Mouse (Mus musculus): Measurements from ENCODE around the gene Tmem262. TPM values are rescaled to one million over a fixed set of nuclear protein-coding genes. Genes with fewer than 3 reads are reported as not detected.

Tmem262 gene
- polyA plus RNA-seq, 1 experiment from 2014 or later: not detected

- Histone ChIP-seq H3K4me2 (peak overlapping the region; percentile 100), H3K4me3 (replicated peaks) (peak overlapping the region; percentile 89), H3K27ac (replicated peaks) (peak overlapping the region; percentile 98), H3K27me3 (no peaks in the 10 kb centered on the region), H3K4me1 (replicated peaks) (peaks cover 68% of the 10 kb centered on the region), H3K36me3 (replicated peaks) (peaks cover 21% of the 10 kb centered on the region), H3K9ac (peak overlapping the region; percentile 91), H3K9me3 (replicated peaks) (no peaks in the 10 kb centered on the region)
- WGBS (ENCODE audit: insufficient replicate concordance): under 1% methylated on average over 44 of the region's 44 CpGs
- peak; percentile 6; the same call in 1 of the 2 replicates for ATAC-seq (ENCODE audit: insufficient read depth)
These were observed 18.1 kb upstream of the Tmem262 start for GRCm38 (mm10) chr19:6061641-6062302.

- Histone ChIP-seq H3K4me1 (replicated peaks) (peaks cover 71% of the 10 kb centered on the region), H3K36me3 (replicated peaks) (peaks cover 21% of the 10 kb centered on the region), H3K4me2 (peak overlapping the region; percentile 100), H3K27me3 (no peaks in the 10 kb centered on the region), H3K4me3 (replicated peaks) (peak overlapping the region; percentile 89), H3K9ac (peak overlapping the region; percentile 91), H3K27ac (replicated peaks) (peak overlapping the region; percentile 98), H3K9me3 (replicated peaks) (no peaks in the 10 kb centered on the region)
- ATAC-seq (ENCODE audit: insufficient read depth): no peak
- WGBS (ENCODE audit: insufficient replicate concordance): 45% methylated on average over 5 of the region's 5 CpGs
These were observed 17.4 kb upstream of the Tmem262 start for GRCm38 (mm10) chr19:6062418-6062817.

GRCm38 (mm10) chr19:6063081-6063480 is 16.8 kb upstream of the Tmem262 start:
- Histone ChIP-seq H3K36me3 (replicated peaks) (peaks cover 21% of the 10 kb centered on the region), H3K9ac (peak overlapping the region; percentile 91), H3K27ac (replicated peaks) (peak overlapping the region; percentile 98), H3K4me2 (peak overlapping the region; percentile 100), H3K4me1 (replicated peaks) (peaks cover 77% of the 10 kb centered on the region), H3K4me3 (replicated peaks) (peak overlapping the region; percentile 89; the same call in 1 of the 2 replicates), H3K9me3 (replicated peaks) (no peaks in the 10 kb centered on the region), H3K27me3 (no peaks in the 10 kb centered on the region)
- no peak for ATAC-seq (ENCODE audit: insufficient read depth)
- 83% methylated on average over 6 of the region's 6 CpGs for WGBS (ENCODE audit: insufficient replicate concordance)

GRCm38 (mm10) chr19:6066571-6066970 is 13.3 kb upstream of the Tmem262 start:
- Histone ChIP-seq H3K27ac (replicated peaks) (peak overlapping the region; percentile 82), H3K4me1 (replicated peaks) (peaks cover 60% of the 10 kb centered on the region)
- 38% methylated on average over 5 of the region's 5 CpGs for WGBS (ENCODE audit: insufficient replicate concordance)

GRCm38 (mm10) chr19:6067011-6067723 is 12.7 kb upstream of the Tmem262 start:
- under 1% methylated on average over 30 of the region's 30 CpGs for WGBS (ENCODE audit: insufficient replicate concordance)
- Histone ChIP-seq H3K36me3 (replicated peaks) (peaks cover 29% of the 10 kb centered on the region), H3K27me3 (no peaks in the 10 kb centered on the region), H3K27ac (replicated peaks) (peak overlapping the region; percentile 82), H3K9ac (peak overlapping the region; percentile 60), H3K9me3 (replicated peaks) (no peaks in the 10 kb centered on the region), H3K4me3 (replicated peaks) (peak overlapping the region; percentile 60), H3K4me2 (peak overlapping the region; percentile 98), H3K4me1 (replicated peaks) (peaks cover 54% of the 10 kb centered on the region)
- ATAC-seq (ENCODE audit: insufficient read depth): peak; percentile 61

More at GRCm38 (mm10) chr19:6066571-6066970, 13.3 kb upstream of the Tmem262 start:
- ATAC-seq (ENCODE audit: insufficient read depth): no peak
- Histone ChIP-seq H3K27me3 (no peaks in the 10 kb centered on the region), H3K4me2 (peak overlapping the region; percentile 98), H3K4me3 (replicated peaks) (peak overlapping the region; percentile 60), H3K9me3 (replicated peaks) (no peaks in the 10 kb centered on the region), H3K36me3 (replicated peaks) (peaks cover 28% of the 10 kb centered on the region), H3K9ac (peak overlapping the region; percentile 60)

GRCm38 (mm10) chr19:6067724-6068415 is 12.0 kb upstream of the Tmem262 start, which contains the start of gene Tm7sf2:
Gene Tm7sf2, minus strand, starts transcription at chr19:6068373.
- Histone ChIP-seq H3K27ac (replicated peaks) (peak within 1 kb of the TSS; percentile 82), H3K27me3 (no peaks in the 10 kb centered on the region), H3K36me3 (replicated peaks) (peaks cover 33% of the 10 kb centered on the region), H3K4me2 (peak within 1 kb of the TSS; percentile 98), H3K4me1 (replicated peaks) (peaks cover 47% of the 10 kb centered on the region), H3K9ac (peak within 1 kb of the TSS; percentile 60), H3K9me3 (replicated peaks) (no peaks in the 10 kb centered on the region), H3K4me3 (replicated peaks) (peak within 1 kb of the TSS; percentile 60)
- WGBS (ENCODE audit: insufficient replicate concordance): 14% methylated on average over 33 of the region's 33 CpGs
- ATAC-seq (ENCODE audit: insufficient read depth): peak; percentile 85

- no peaks in the 10 kb centered on the region for H3K27me3 ChIP-seq
- no peaks in the 10 kb centered on the region for H3K9me3 ChIP-seq (replicated peaks)
- no peak overlapping the region for H3K9ac ChIP-seq
- H3K36me3 ChIP-seq (replicated peaks): peaks cover 34% of the 10 kb centered on the region
- H3K4me3 ChIP-seq (replicated peaks): no peak overlapping the region
- H3K27ac ChIP-seq (replicated peaks): no peak overlapping the region
- no peak overlapping the region for H3K4me2 ChIP-seq
- H3K4me1 ChIP-seq (replicated peaks): peaks cover 40% of the 10 kb centered on the region
- 68% methylated on average over 4 of the region's 4 CpGs for WGBS (ENCODE audit: insufficient replicate concordance)
- no peak for ATAC-seq (ENCODE audit: insufficient read depth)
These were observed 10.9 kb upstream of the Tmem262 start for GRCm38 (mm10) chr19:6068951-6069350.

GRCm38 (mm10) chr19:6069851-6070250 is 10.0 kb upstream of the Tmem262 start:
- 72% methylated on average over 10 of the region's 10 CpGs for WGBS (ENCODE audit: insufficient replicate concordance)
- H3K4me1 ChIP-seq (replicated peaks): peaks cover 44% of the 10 kb centered on the region
- H3K4me2 ChIP-seq: no peak overlapping the region
- no peak overlapping the region for H3K27ac ChIP-seq (replicated peaks)
- H3K9ac ChIP-seq: no peak overlapping the region
- no peak for ATAC-seq (ENCODE audit: insufficient read depth)
- no peak overlapping the region for H3K4me3 ChIP-seq (replicated peaks)
- peaks cover 40% of the 10 kb centered on the region for H3K36me3 ChIP-seq (replicated peaks)
- no peaks in the 10 kb centered on the region for H3K9me3 ChIP-seq (replicated peaks)
- no peaks in the 10 kb centered on the region for H3K27me3 ChIP-seq

- H3K4me2 ChIP-seq: no peak overlapping the region
- H3K27ac ChIP-seq (replicated peaks): no peak overlapping the region
- peaks cover 41% of the 10 kb centered on the region for H3K36me3 ChIP-seq (replicated peaks)
- whole genome bisulfite sequencing (ENCODE audit: insufficient replicate concordance): 89% methylated on average over 31 of the region's 31 CpGs
- no peak for ATAC-seq (ENCODE audit: insufficient read depth)
- no peak overlapping the region for H3K4me3 ChIP-seq (replicated peaks)
- H3K4me1 ChIP-seq (replicated peaks): peaks cover 48% of the 10 kb centered on the region
- no peaks in the 10 kb centered on the region for H3K9me3 ChIP-seq (replicated peaks)
- no peak overlapping the region for H3K9ac ChIP-seq
- no peaks in the 10 kb centered on the region for H3K27me3 ChIP-seq
These were observed 9.1 kb upstream of the Tmem262 start for GRCm38 (mm10) chr19:6070571-6071250.

GRCm38 (mm10) chr19:6071261-6071660 is 8.6 kb upstream of the Tmem262 start:
- no peak overlapping the region for H3K4me3 ChIP-seq (replicated peaks)

More at GRCm38 (mm10) chr19:6071261-6071660, 8.6 kb upstream of the Tmem262 start:
- H3K9ac ChIP-seq: no peak overlapping the region
- peaks cover 48% of the 10 kb centered on the region for H3K4me1 ChIP-seq (replicated peaks)
- H3K4me2 ChIP-seq: no peak overlapping the region
- no peak overlapping the region for H3K27ac ChIP-seq (replicated peaks)
- H3K9me3 ChIP-seq (replicated peaks): no peaks in the 10 kb centered on the region
- no peaks in the 10 kb centered on the region for H3K27me3 ChIP-seq
- ATAC-seq (ENCODE audit: insufficient read depth): no peak
- peaks cover 41% of the 10 kb centered on the region for H3K36me3 ChIP-seq (replicated peaks)
- WGBS (ENCODE audit: insufficient replicate concordance): 89% methylated on average over 19 of the region's 19 CpGs
